Mouse (Mus musculus): ENCODE measurements around the gene Kndc1. TPM values are rescaled to one million over a fixed set of nuclear protein-coding genes. Genes with fewer than 3 reads are reported as not detected.
A peak's percentile ranks its signal among the peaks of the same experiment; 100 is the strongest.

Gene Kndc1
- polyA plus RNA-seq, 1 experiment from 2014 or later: 0.26 TPM

DNA sequence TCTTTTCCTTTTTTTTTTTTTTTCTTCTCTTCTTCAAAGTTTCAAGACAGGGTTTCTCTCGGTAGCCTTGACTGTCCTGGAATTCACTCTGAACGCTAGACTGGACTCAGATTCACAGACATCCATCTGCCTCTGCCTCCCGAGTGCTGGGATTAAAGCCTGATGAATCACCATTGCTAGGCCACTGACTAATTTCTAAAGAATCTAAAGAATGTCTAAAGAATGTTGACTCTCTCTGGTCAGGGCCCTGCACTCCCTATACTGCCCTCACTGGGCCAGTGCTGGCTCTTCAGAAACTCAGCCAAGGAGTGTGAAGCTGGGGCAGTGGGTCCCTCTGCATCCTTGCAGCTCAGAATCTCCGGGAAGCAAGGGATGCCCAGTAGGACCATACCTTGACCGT, 81.0 kb downstream of the Kndc1 start:
- H3K36me3 ChIP-seq: no peaks in the 10 kb centered on the region
- peaks cover 17% of the 10 kb centered on the region for H3K4me1 ChIP-seq
- no peaks in the 10 kb centered on the region for H3K9me3 ChIP-seq
- ATAC-seq (ENCODE audit: insufficient number of reproducible peaks, low FRiP score, low TSS enrichment, low read depth): no peak
- 49% methylated on average over 5 of the region's 5 CpGs for WGBS
- no peak overlapping the region for H3K27ac ChIP-seq
- no peak overlapping the region for H3K9ac ChIP-seq
- no peaks in the 10 kb centered on the region for H3K27me3 ChIP-seq
- H3K4me2 ChIP-seq: no peak overlapping the region
- no peak overlapping the region for H3K4me3 ChIP-seq

DNA sequence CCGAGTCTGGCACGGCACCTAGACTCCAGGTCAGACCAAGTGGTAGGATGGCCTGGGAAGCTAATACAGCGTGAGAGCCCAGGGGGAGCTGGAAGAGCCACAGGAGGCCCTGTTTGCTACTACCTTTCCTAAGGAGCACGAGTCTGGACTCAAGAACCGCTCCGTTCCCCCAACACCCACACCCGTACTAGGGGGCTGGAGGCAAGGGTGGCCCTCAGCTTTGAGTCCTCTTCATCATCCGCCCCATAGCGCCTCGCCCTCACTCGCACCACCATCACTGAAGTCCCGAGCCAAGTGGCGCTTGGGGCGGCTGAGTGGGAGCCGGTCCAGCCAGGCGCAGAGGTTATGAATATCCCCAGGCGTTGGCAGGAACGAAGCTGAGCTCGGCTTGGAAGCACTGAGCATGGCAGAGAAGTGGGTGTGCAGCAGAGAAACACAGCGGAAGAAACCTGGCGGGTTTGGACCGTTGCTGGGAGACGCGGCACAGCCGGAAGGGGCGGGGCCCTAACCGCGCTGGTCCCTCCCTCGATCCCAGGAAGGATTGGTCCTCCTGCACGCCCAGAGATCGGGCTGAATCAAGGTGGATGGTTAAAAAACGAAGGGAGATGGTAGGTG, 83.9 kb downstream of the Kndc1 start, which contains the start of gene 6430531B16Rik:
TSS of gene 6430531B16Rik (minus strand) at position 478 of the 615 bp plus-strand sequence.
- H3K9me3 ChIP-seq: no peaks in the 10 kb centered on the region
- peak within 1 kb of the TSS; percentile 76 for H3K4me2 ChIP-seq
- no peaks in the 10 kb centered on the region for H3K36me3 ChIP-seq
- H3K4me1 ChIP-seq: peaks cover 12% of the 10 kb centered on the region
- ATAC-seq (ENCODE audit: insufficient number of reproducible peaks, low FRiP score, low TSS enrichment, low read depth): peak; percentile 84
- H3K27me3 ChIP-seq: no peaks in the 10 kb centered on the region
- H3K4me3 ChIP-seq: peak within 1 kb of the TSS; percentile 49
- H3K9ac ChIP-seq: peak within 1 kb of the TSS; percentile 33
- no peak within 1 kb of the TSS for H3K27ac ChIP-seq
- 4% methylated on average over 32 of the region's 32 CpGs for WGBS

DNA sequence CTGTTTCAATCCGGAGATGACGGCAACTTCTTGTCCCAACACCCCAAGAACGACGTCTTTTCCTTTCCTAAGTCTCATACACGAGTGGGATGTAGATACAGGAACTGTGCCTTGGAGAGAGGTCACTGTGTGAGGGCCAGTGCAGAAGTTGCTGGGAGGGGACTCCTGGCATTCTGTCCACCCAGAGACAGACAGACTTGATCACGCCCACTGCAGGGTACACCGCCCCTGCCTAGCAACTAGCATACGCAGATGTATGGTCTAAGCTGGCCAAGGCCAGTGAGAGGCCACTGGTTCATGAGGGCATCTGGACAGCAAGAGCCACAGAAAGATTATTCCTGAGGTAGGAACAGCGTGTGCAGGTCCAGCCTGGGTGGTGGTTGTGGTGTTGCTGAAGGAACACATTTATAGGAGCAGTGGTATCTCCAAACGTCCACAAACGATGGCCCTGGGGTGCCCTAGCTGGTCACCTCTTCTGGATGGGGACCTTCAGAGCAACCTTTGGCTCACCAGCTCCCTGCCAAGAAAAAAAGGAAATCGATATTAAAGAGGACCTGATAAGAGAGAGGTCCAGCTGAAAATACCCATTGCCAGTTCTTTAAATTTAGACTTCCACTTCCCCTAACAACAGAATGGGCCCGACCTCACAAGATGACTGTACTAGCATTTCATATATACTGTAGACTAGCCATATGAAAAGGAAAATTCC, 84.7 kb downstream of the Kndc1 start:
- Histone ChIP-seq H3K9ac (peak overlapping the region; percentile 33), H3K27ac (no peak overlapping the region), H3K4me2 (peak overlapping the region; percentile 76), H3K36me3 (no peaks in the 10 kb centered on the region), H3K4me3 (peak overlapping the region; percentile 49), H3K27me3 (no peaks in the 10 kb centered on the region), H3K4me1 (peaks cover 12% of the 10 kb centered on the region), H3K9me3 (no peaks in the 10 kb centered on the region)
- ATAC-seq (ENCODE audit: insufficient number of reproducible peaks, low FRiP score, low TSS enrichment, low read depth): no peak
- WGBS: 38% methylated on average over 13 of the region's 13 CpGs

DNA sequence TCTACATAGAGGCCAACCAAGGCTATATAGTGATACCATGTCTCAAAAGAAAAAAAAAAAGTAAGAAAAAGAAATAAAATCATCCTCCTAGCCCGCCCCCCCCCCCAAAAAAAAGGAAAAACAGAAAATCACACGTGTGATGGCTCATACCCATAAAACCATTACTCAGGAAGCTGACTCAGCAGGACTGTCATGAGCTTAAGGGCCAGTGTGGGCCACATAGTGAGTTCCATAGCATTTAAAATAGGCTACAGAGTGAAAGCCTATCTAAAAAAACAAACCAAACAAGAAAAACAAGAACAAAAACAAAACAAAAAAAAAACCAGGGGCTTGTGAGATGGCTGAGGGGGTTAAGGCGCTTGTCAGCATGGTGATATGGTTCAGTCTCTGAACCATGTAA, 86.3 kb downstream of the Kndc1 start:
- no peaks in the 10 kb centered on the region for H3K9me3 ChIP-seq
- H3K4me3 ChIP-seq: no peak overlapping the region
- H3K4me2 ChIP-seq: no peak overlapping the region
- peaks cover 12% of the 10 kb centered on the region for H3K4me1 ChIP-seq
- H3K27ac ChIP-seq: no peak overlapping the region
- H3K27me3 ChIP-seq: no peaks in the 10 kb centered on the region
- no peak overlapping the region for H3K9ac ChIP-seq
- no peaks in the 10 kb centered on the region for H3K36me3 ChIP-seq
- 56% methylated on average over 3 of the region's 3 CpGs for WGBS
- ATAC-seq (ENCODE audit: insufficient number of reproducible peaks, low FRiP score, low TSS enrichment, low read depth): no peak

DNA sequence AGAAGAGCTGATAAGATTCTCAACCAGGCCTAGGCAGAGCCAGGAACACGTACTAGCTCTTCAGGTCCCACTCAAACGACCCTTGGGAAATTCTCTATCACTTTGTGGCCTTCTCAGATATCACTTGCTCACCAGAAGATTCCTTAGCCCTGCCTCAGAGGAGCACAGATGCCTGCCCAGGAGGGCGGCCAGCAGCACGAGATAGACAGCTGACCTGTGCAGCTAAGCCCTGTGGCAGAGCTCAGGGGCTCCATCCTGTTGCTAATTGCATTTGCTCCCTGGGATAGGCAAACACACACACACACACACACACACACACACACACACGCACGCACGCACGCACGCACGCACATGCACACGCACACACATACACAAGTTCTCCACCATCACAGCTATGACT, 87.6 kb downstream of the Kndc1 start:
- H3K9ac ChIP-seq: no peak overlapping the region
- H3K27ac ChIP-seq: no peak overlapping the region
- 77% methylated on average over 11 of the region's 11 CpGs for WGBS
- no peak overlapping the region for H3K4me3 ChIP-seq
- H3K9me3 ChIP-seq: no peaks in the 10 kb centered on the region
- no peaks in the 10 kb centered on the region for H3K36me3 ChIP-seq
- H3K4me2 ChIP-seq: no peak overlapping the region
- H3K27me3 ChIP-seq: no peaks in the 10 kb centered on the region
- no peak for ATAC-seq (ENCODE audit: insufficient number of reproducible peaks, low FRiP score, low TSS enrichment, low read depth)
- H3K4me1 ChIP-seq: peaks cover 12% of the 10 kb centered on the region

DNA sequence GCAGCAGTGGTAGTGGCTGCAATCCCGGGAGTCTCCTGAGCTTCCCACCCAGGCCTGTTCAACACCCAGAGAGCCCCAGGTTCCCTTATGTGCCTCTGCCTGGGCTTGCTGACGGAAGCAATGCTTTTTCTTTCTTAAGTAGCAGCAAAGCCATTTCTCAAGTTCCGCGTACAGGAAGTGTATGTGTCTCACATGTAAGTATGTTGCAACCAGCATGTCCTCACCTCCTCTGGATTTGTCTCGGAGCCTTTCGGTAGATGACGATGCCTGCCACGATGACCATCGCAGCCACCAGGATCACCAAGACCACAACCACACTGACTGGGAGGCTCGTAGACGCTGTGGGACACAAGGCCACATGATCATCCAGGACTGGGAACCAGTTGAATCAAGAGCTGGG, 90.0 kb downstream of the Kndc1 start:
- Histone ChIP-seq H3K36me3 (no peaks in the 10 kb centered on the region), H3K27ac (no peak overlapping the region), H3K9me3 (no peaks in the 10 kb centered on the region), H3K4me3 (no peak overlapping the region), H3K27me3 (no peaks in the 10 kb centered on the region), H3K9ac (no peak overlapping the region), H3K4me1 (no peaks in the 10 kb centered on the region), H3K4me2 (no peak overlapping the region)
- ATAC-seq (ENCODE audit: insufficient number of reproducible peaks, low FRiP score, low TSS enrichment, low read depth): no peak
- 93% methylated on average over 11 of the region's 11 CpGs for WGBS

DNA sequence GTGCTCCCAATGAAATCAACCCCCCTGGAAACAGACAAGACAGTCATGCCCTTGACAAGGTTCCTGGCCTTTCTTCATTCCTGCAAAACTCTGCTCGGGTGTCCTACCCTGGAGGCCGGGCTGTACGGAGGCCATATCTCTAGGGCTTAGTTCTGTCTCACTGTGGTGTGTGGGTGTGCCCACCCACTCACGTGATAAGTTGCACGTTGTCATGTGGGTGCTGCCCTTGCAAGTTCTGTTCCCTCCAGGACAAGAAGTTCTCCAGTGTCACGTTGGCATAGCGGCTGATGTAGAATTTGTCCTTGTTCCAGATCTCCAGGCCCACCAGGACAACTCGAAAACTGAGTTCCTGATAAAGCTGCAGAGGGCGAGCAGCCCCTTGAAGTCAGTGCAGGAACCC, 93.8 kb downstream of the Kndc1 start:
- WGBS: 83% methylated on average over 9 of the region's 9 CpGs
- Histone ChIP-seq H3K4me3 (no peak overlapping the region), H3K9me3 (no peaks in the 10 kb centered on the region), H3K4me2 (no peak overlapping the region), H3K27ac (no peak overlapping the region), H3K4me1 (no peaks in the 10 kb centered on the region), H3K36me3 (no peaks in the 10 kb centered on the region), H3K9ac (no peak overlapping the region), H3K27me3 (no peaks in the 10 kb centered on the region)
- ATAC-seq (ENCODE audit: insufficient number of reproducible peaks, low FRiP score, low TSS enrichment, low read depth): no peak

DNA sequence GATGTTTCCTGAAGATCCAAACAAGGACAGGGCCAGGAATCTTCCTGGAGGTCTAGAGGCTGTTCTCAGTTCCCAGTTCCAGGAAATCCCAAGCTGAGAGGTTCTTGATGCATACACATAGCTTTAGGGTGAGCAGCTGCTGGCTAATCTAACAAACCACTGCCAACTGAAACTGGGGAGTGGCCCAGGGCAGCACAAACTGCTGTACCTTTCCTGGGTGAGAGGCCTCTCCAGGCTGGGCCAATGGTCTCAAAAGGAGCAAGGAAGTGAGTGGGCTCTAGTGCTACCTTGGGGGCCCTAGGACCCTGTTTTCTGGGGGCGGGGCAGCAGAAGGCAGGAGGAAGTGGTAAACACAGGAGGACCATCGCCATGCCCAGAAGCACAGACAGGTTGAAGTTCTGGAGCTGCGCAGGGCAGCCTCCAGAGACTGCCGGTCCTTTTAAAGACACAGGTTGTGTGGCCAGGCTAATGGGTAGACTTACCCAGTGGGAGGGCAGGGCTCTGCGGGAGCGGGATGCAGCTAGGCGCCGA, 96.4 kb downstream of the Kndc1 start:
- no peaks in the 10 kb centered on the region for H3K9me3 ChIP-seq
- no peak overlapping the region for H3K27ac ChIP-seq
- no peaks in the 10 kb centered on the region for H3K27me3 ChIP-seq
- no peak for ATAC-seq (ENCODE audit: insufficient number of reproducible peaks, low FRiP score, low TSS enrichment, low read depth)
- 74% methylated on average over 8 of the region's 8 CpGs for WGBS
- no peaks in the 10 kb centered on the region for H3K4me1 ChIP-seq
- no peak overlapping the region for H3K4me3 ChIP-seq
- no peak overlapping the region for H3K4me2 ChIP-seq
- peaks cover 10% of the 10 kb centered on the region for H3K36me3 ChIP-seq
- no peak overlapping the region for H3K9ac ChIP-seq

MicroRNAs encoded within 50 kb of the gene (microRNA counts, 519-probe panel; counts per million panel counts)
- microRNA mmu-miR-202-3p (1,499 counts per million, percentile 16 among the panel's probes with 10 or more counts), microRNA mmu-miR-202-5p (1,966 counts per million, percentile 34 among the panel's probes with 10 or more counts)

Small RNA genes lying within 50 kb of the gene (microRNA-seq; reads per million reads assigned to microRNA genes)
- gene Mir202 (not detected), gene Mir7062 (not detected), gene mmu-mir-7686 (not detected)

Other genes starting within 250 kb of the Kndc1 start
- gene Cfap46, start 210.9 kb upstream of the Kndc1 start, polyA plus RNA-seq (2015; fragmentation: Nextera tagmentation; extraction: Ambion mirVana): 0.24 and 0.26 TPM in 2 replicates
- gene Adgra1, start 60.5 kb upstream of the Kndc1 start, polyA plus RNA-seq (2015; fragmentation: Nextera tagmentation; extraction: Ambion mirVana): 0.70 and 0.76 TPM in 2 replicates
- gene Utf1, start 49.1 kb downstream of the Kndc1 start, polyA plus RNA-seq (2015; fragmentation: Nextera tagmentation; extraction: Ambion mirVana): 0.12 TPM in 1 of 2 replicates, not detected in the other
- 0.38 and 0.44 TPM in 2 replicates for gene 6430531B16Rik, start 84.1 kb downstream of the Kndc1 start, polyA plus RNA-seq (2015; fragmentation: Nextera tagmentation; extraction: Ambion mirVana)
- gene Adam8, start 97.9 kb downstream of the Kndc1 start, polyA plus RNA-seq (2015; fragmentation: Nextera tagmentation; extraction: Ambion mirVana): 2.9 and 3.0 TPM in 2 replicates
- 36.9 and 37.2 TPM in 2 replicates for gene Zfp511, start 141.7 kb downstream of the Kndc1 start, polyA plus RNA-seq (2015; fragmentation: Nextera tagmentation; extraction: Ambion mirVana)
- gene Tubgcp2, start 142.0 kb downstream of the Kndc1 start, polyA plus RNA-seq (2015; fragmentation: Nextera tagmentation; extraction: Ambion mirVana): 50.6 and 51.9 TPM in 2 replicates
- not detected in 2 replicates for gene Msx3, start 154.4 kb downstream of the Kndc1 start, polyA plus RNA-seq (2015; fragmentation: Nextera tagmentation; extraction: Ambion mirVana)
- 0.55 and 1.2 TPM in 2 replicates for gene Caly, start 187.9 kb downstream of the Kndc1 start, polyA plus RNA-seq (2015; fragmentation: Nextera tagmentation; extraction: Ambion mirVana)
- 0.41 TPM in 1 of 2 replicates, not detected in the other for gene Prap1, start 198.7 kb downstream of the Kndc1 start, polyA plus RNA-seq (2015; fragmentation: Nextera tagmentation; extraction: Ambion mirVana)
- gene Fuom, start 207.7 kb downstream of the Kndc1 start, polyA plus RNA-seq (2015; fragmentation: Nextera tagmentation; extraction: Ambion mirVana): 21.4 and 22.3 TPM in 2 replicates
- 17.7 and 18.4 TPM in 2 replicates for gene Paox, start 221.1 kb downstream of the Kndc1 start, polyA plus RNA-seq (2015; fragmentation: Nextera tagmentation; extraction: Ambion mirVana)
- gene Echs1, start 221.8 kb downstream of the Kndc1 start, polyA plus RNA-seq (2015; fragmentation: Nextera tagmentation; extraction: Ambion mirVana): 130 and 141 TPM in 2 replicates
- 20.6 and 21.9 TPM in 2 replicates for gene Mtg1, start 242.9 kb downstream of the Kndc1 start, polyA plus RNA-seq (2015; fragmentation: Nextera tagmentation; extraction: Ambion mirVana)

Data from limb, embryonic 15.5 days (tissue).